Mouse (Mus musculus): Measurements from ENCODE around the gene Etv2. TPM values are rescaled to one million over a fixed set of nuclear protein-coding genes. Genes with fewer than 3 reads are reported as not detected.

The Etv2 gene
- polyA plus RNA-seq, 1 experiment from 2014 or later: not detected

GRCm38 (mm10) chr7:30612654-30613402 lies 22.8 kb downstream of the Etv2 start, which contains the start of gene Upk1a:
Upk1a (minus strand) TSS chr7:30612847.
- no peak within 1 kb of the TSS for H3K9ac ChIP-seq
- no peaks in the 10 kb centered on the region for H3K27me3 ChIP-seq
- H3K4me2 ChIP-seq (replicated peaks): no peak within 1 kb of the TSS
- no peak for ATAC-seq (ENCODE audit: insufficient number of reproducible peaks, low FRiP score, low TSS enrichment, low read depth)
- no peak within 1 kb of the TSS for H3K27ac ChIP-seq (replicated peaks)
- WGBS: 65% methylated on average over 8 of the region's 8 CpGs
- no peaks in the 10 kb centered on the region for H3K9me3 ChIP-seq (replicated peaks)
- peaks cover 6% of the 10 kb centered on the region; the same call in 1 of the 2 replicates for H3K4me1 ChIP-seq
- no peak within 1 kb of the TSS for H3K4me3 ChIP-seq (replicated peaks)
- peaks cover 29% of the 10 kb centered on the region for H3K36me3 ChIP-seq

DNA sequence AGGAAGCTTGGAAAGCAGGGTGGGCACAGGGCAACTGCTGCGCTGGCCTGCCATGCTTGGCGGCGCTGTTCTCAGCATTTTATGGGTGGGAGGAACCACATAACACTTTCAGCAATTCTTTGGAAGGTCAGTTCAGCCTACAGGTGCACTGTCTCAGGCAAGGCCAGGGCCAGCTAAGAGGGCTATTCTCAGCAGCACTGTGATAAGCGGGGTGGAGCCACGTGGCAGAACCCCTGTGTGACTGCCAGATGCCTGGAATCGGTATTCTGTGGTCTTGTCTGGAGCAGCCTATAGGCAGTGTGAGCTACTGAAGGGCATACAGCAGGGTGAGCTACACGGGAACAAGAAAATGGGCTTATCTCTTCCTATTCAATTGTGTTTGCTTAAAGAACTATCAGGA lies 25.6 kb downstream of the Etv2 start:
- 55% methylated on average over 7 of the region's 7 CpGs for WGBS
- H3K36me3 ChIP-seq: 0 out of 2 replicates have a peak, but pooled peaks cover 1% of the 10 kb centered on the region
- H3K27me3 ChIP-seq: no peaks in the 10 kb centered on the region
- no peak overlapping the region for H3K9ac ChIP-seq
- H3K27ac ChIP-seq (replicated peaks): no peak overlapping the region
- no peaks in the 10 kb centered on the region for H3K9me3 ChIP-seq (replicated peaks)
- no peak overlapping the region for H3K4me2 ChIP-seq (replicated peaks)
- peaks cover 7% of the 10 kb centered on the region; the same call in 1 of the 2 replicates for H3K4me1 ChIP-seq
- no peak overlapping the region for H3K4me3 ChIP-seq (replicated peaks)
- no peak for ATAC-seq (ENCODE audit: insufficient number of reproducible peaks, low FRiP score, low TSS enrichment, low read depth)

DNA sequence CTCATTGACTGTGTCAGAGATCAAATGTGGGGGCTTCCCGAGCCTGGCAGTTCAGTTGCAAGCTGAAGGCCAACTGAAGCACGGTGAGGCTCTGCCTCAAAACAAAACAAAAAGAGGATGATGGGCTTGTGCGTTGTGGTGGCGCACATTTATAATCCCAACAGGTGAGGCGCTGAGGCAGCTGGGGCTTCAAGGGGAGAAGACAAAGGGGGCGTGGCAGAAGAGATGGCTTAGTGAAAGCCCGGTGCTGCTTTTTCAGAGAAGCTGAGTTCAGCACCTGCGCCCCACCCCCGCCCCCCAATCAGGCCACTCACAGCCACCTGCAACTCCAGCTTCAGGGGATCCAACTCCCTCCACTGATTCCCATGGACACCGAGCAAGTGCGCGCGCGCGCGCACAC lies 27.2 kb downstream of the Etv2 start:
- no peak for ATAC-seq (ENCODE audit: insufficient number of reproducible peaks, low FRiP score, low TSS enrichment, low read depth)
- Histone ChIP-seq H3K9ac (no peak overlapping the region), H3K27ac (replicated peaks) (no peak overlapping the region), H3K9me3 (replicated peaks) (no peaks in the 10 kb centered on the region), H3K36me3 (no peaks in the 10 kb centered on the region), H3K4me3 (replicated peaks) (no peak overlapping the region), H3K4me2 (replicated peaks) (no peak overlapping the region), H3K4me1 (peaks cover 7% of the 10 kb centered on the region; the same call in 1 of the 2 replicates), H3K27me3 (no peaks in the 10 kb centered on the region)
- WGBS: 48% methylated on average over 16 of the region's 16 CpGs

GRCm38 (mm10) chr7:30607706-30608309 lies 27.8 kb downstream of the Etv2 start:
- no peak for ATAC-seq (ENCODE audit: insufficient number of reproducible peaks, low FRiP score, low TSS enrichment, low read depth)
- Histone ChIP-seq H3K27me3 (no peaks in the 10 kb centered on the region), H3K4me3 (replicated peaks) (no peak overlapping the region), H3K9ac (no peak overlapping the region), H3K27ac (replicated peaks) (no peak overlapping the region), H3K9me3 (replicated peaks) (no peaks in the 10 kb centered on the region), H3K4me2 (replicated peaks) (no peak overlapping the region; the same call in 1 of the 2 replicates), H3K36me3 (no peaks in the 10 kb centered on the region), H3K4me1 (peaks cover 7% of the 10 kb centered on the region; the same call in 1 of the 2 replicates)
- 25% methylated on average over 8 of the region's 8 CpGs for WGBS

DNA sequence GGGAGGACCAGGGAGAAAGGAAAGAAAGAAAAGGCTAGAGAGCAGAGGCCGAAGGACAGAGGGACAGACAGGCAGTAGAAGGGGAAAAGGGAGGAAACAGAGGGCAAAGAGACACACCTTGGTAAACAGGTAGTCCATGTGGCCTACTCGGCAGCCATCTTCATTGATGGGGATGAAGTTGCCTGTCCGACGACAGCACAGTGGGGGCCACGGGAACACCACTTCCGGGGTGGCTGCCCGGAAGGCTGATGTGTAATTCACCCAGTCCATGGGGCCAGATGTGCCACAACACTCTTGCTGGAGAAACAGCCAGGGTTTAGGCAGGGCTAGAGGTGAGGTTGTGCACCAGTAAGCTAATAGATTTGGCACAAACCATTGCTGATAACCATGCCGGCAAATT lies 30.7 kb downstream of the Etv2 start:
- Histone ChIP-seq H3K4me2 (replicated peaks) (no peak overlapping the region), H3K27ac (replicated peaks) (no peak overlapping the region), H3K9ac (no peak overlapping the region), H3K27me3 (no peaks in the 10 kb centered on the region), H3K4me1 (peaks cover 7% of the 10 kb centered on the region; the same call in 1 of the 2 replicates), H3K36me3 (no peaks in the 10 kb centered on the region), H3K4me3 (replicated peaks) (no peak overlapping the region), H3K9me3 (replicated peaks) (no peaks in the 10 kb centered on the region)
- ATAC-seq (ENCODE audit: insufficient number of reproducible peaks, low FRiP score, low TSS enrichment, low read depth): no peak
- 84% methylated on average over 8 of the region's 8 CpGs for WGBS

DNA sequence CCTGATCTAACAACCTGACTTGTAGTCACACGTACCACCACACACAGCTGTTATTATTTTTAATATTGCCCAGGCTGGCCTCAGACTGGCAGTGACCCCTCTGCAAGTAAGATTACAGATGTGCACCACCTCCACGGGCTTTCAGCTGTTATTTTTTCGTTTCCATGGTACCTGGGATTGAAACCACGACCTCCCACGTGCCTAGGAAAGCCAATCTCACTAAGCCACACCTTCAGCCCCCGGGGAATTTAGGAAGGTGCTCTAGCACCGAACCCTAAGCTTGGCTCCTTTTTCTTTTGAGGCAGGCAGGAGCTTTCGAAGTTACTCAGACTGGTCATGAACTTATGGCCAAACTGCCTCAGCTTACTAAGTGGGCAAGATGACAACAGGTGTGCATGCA lies 31.2 kb downstream of the Etv2 start:
- H3K27ac ChIP-seq (replicated peaks): no peak overlapping the region
- H3K27me3 ChIP-seq: no peaks in the 10 kb centered on the region
- WGBS: 42% methylated on average over 8 of the region's 8 CpGs
- no peaks in the 10 kb centered on the region for H3K36me3 ChIP-seq
- H3K9ac ChIP-seq: no peak overlapping the region
- no peak overlapping the region for H3K4me3 ChIP-seq (replicated peaks)
- no peak overlapping the region for H3K4me2 ChIP-seq (replicated peaks)
- H3K4me1 ChIP-seq: peaks cover 10% of the 10 kb centered on the region; the same call in 1 of the 2 replicates
- ATAC-seq (ENCODE audit: insufficient number of reproducible peaks, low FRiP score, low TSS enrichment, low read depth): no peak
- H3K9me3 ChIP-seq (replicated peaks): no peaks in the 10 kb centered on the region

DNA sequence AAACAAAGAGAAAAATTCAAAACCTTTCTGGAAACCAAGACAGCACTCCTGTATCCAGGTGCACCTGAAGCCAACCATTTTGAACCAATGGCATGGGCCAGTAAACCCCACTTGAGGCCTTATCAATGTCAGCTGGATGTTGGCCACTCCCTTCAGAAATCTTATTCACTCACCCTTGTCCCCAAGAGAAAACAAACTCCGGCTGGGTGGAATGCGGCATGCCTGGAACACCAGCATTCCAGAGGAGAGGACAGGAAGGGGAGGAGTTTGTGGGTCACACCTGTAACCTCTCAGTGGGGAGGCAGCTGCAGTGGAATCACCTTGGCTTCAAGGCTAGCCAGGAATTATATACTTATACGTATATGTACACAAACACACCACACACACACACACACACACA lies 33.1 kb downstream of the Etv2 start:
- H3K9ac ChIP-seq: no peak overlapping the region
- 0 out of 2 replicates have a peak overlapping the region, but pooled peaks have one; percentile 44 for H3K27ac ChIP-seq (replicated peaks)
- 13% methylated on average over 3 of the region's 3 CpGs for WGBS
- no peaks in the 10 kb centered on the region for H3K27me3 ChIP-seq
- H3K4me3 ChIP-seq (replicated peaks): no peak overlapping the region
- H3K9me3 ChIP-seq (replicated peaks): no peaks in the 10 kb centered on the region
- H3K36me3 ChIP-seq: no peaks in the 10 kb centered on the region
- no peak for ATAC-seq (ENCODE audit: insufficient number of reproducible peaks, low FRiP score, low TSS enrichment, low read depth)
- peaks cover 3% of the 10 kb centered on the region; the same call in 1 of the 2 replicates for H3K4me1 ChIP-seq
- no peak overlapping the region for H3K4me2 ChIP-seq (replicated peaks)

DNA sequence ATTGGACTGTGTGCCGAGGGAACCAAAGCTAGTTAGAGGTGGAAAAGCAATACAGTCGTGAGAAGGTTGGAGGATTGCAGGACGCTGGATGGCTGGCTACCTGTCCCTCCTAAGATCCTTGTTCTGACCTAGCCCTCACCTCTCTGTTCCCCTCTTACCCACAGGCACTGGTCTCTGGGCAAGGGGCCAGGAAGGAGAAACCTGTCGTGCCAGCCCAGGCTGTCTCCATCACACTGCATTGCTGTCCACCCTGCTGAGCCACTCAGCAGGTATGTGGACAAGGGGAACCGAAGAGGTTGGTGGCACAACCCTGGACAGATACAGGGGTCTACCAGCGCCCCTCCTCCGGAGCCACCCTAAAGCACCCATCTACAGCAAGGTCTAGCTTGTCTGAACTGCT lies 35.0 kb downstream of the Etv2 start:
- no peaks in the 10 kb centered on the region for H3K27me3 ChIP-seq
- H3K36me3 ChIP-seq: no peaks in the 10 kb centered on the region
- no peak overlapping the region for H3K9ac ChIP-seq
- peaks cover 3% of the 10 kb centered on the region; the same call in 1 of the 2 replicates for H3K4me1 ChIP-seq
- H3K27ac ChIP-seq (replicated peaks): peak overlapping the region; percentile 24; the same call in 1 of the 2 replicates
- no peak overlapping the region for H3K4me2 ChIP-seq (replicated peaks)
- ATAC-seq (ENCODE audit: insufficient number of reproducible peaks, low FRiP score, low TSS enrichment, low read depth): no peak
- no peaks in the 10 kb centered on the region for H3K9me3 ChIP-seq (replicated peaks)
- H3K4me3 ChIP-seq (replicated peaks): no peak overlapping the region
- 63% methylated on average over 7 of the region's 7 CpGs for WGBS

DNA sequence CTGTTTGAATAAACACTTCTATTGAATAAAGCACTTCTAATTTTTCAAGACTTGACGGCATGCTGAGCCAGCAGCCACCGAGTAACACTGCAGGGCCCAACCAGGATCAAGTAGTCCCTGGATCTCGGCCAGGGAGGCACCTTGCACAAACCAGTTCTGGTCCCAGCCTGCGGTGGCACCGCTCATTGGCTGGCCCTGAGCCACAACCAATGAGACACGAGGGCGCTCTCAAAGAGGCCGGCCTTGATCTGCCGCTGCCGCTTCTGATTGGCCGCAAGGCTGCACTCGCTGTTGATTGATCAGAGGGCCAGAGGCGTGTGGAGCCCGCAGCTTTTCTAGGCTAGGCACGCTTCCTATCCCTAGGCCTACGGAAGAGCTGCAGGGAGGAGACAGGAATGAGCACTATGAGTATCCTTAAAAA lies 35.7 kb downstream of the Etv2 start:
- Histone ChIP-seq H3K27ac (replicated peaks) (peak overlapping the region; percentile 55), H3K4me3 (replicated peaks) (no peak overlapping the region), H3K27me3 (no peaks in the 10 kb centered on the region), H3K9ac (no peak overlapping the region), H3K4me1 (peaks cover 3% of the 10 kb centered on the region; the same call in 1 of the 2 replicates), H3K4me2 (replicated peaks) (0 out of 2 replicates have a peak overlapping the region, but pooled peaks have one; percentile 6), H3K36me3 (no peaks in the 10 kb centered on the region), H3K9me3 (replicated peaks) (no peaks in the 10 kb centered on the region)
- 1% methylated on average over 16 of the region's 16 CpGs for WGBS
- ATAC-seq (ENCODE audit: insufficient number of reproducible peaks, low FRiP score, low TSS enrichment, low read depth): peak; percentile 85

DNA sequence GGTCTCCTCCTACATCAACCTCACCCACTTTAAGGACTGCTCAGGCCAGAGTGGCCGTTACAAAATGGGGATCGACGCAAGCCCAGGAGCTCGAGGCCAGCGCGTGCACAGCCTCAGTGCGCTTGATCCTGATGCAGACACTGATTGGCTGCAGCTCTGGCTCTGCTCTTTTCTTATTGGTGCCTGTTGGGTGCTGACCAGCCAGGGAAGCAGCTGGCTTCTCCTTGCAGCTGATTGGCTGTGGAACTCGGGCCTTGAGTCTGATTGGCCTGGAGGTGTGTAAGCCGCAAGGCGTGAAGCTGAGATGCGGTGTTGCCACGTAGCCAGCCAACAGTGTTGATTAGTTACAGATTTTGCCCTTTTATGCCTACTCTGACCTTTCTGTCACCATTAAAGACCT lies 36.9 kb downstream of the Etv2 start, which contains the start of gene Zbtb32:
TSS of gene Zbtb32 (minus strand) at position 124 of the 400 bp plus-strand sequence.
- Histone ChIP-seq H3K9ac (no peak within 1 kb of the TSS), H3K27me3 (no peaks in the 10 kb centered on the region), H3K4me1 (peaks cover 3% of the 10 kb centered on the region; the same call in 1 of the 2 replicates), H3K4me3 (replicated peaks) (no peak within 1 kb of the TSS), H3K4me2 (replicated peaks) (no peak within 1 kb of the TSS), H3K27ac (replicated peaks) (peak within 1 kb of the TSS; percentile 55), H3K9me3 (replicated peaks) (no peaks in the 10 kb centered on the region), H3K36me3 (no peaks in the 10 kb centered on the region)
- WGBS: 90% methylated on average over 12 of the region's 12 CpGs
- no peak for ATAC-seq (ENCODE audit: insufficient number of reproducible peaks, low FRiP score, low TSS enrichment, low read depth)

DNA sequence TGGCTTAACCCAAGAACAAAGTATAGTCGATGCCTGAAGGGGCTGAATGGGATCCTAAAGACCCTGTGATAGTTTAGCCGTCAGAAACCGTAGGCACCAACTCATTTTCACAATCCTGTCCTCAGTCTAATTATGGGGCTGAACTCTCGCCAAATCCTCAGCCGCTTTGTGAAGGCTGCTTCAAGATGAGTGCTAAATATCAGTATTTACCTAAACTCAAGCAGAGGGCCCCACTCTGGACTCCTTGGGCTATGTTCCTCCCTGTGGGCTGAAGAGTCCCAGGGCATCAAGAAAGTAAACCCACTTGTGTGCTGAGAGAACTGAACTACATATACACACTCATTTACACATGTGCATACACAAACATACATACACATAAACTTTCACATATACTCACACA lies 38.8 kb downstream of the Etv2 start:
- Histone ChIP-seq H3K9ac (no peak overlapping the region), H3K4me1 (peaks cover 3% of the 10 kb centered on the region; the same call in 1 of the 2 replicates), H3K27me3 (no peaks in the 10 kb centered on the region), H3K9me3 (replicated peaks) (no peaks in the 10 kb centered on the region), H3K4me3 (replicated peaks) (no peak overlapping the region), H3K36me3 (no peaks in the 10 kb centered on the region), H3K4me2 (replicated peaks) (no peak overlapping the region), H3K27ac (replicated peaks) (no peak overlapping the region)
- ATAC-seq (ENCODE audit: insufficient number of reproducible peaks, low FRiP score, low TSS enrichment, low read depth): no peak
- WGBS: 54% methylated on average over 5 of the region's 5 CpGs
